Mouse (Mus musculus) hindbrain, postnatal 0 days (tissue): ENCODE measurements around the gene Rbm34. TPM values are rescaled to one million over a fixed set of nuclear protein-coding genes. Genes with fewer than 3 reads are reported as not detected.

Source experiments
- ATAC-seq: fragments of 200-750 bp; cut with Nextera tagmentation; 2 replicates; pipeline ENCODE4 v1.8.0; 2017; ENCODE audit warnings: mild to moderate bottlenecking, moderate TSS enrichment, moderate library complexity
- DNase-seq: peaks from one replicate; pipeline ENCODE4 v3.0.0-alpha.2; 2015; ENCODE audit warnings: low spot score
- H3K27ac ChIP-seq: fragments of 300-500 bp; sonication (generic); 2 replicates; pipeline ENCODE4 v1.5.1; 2014; ENCODE audit warnings: mild to moderate bottlenecking
- H3K27me3 ChIP-seq: fragments of 300-500 bp; sonication (generic); 2 replicates; pipeline ENCODE4 v1.6.1; 2014; ENCODE audit warnings: low read length, mixed read lengths; ENCODE audit not compliant: insufficient read depth
- H3K36me3 ChIP-seq: fragments of 300-500 bp; sonication (generic); 2 replicates; pipeline ENCODE4 v1.6.1; 2014; ENCODE audit warnings: low read length, mixed read lengths; ENCODE audit not compliant: insufficient read depth
- H3K4me1 ChIP-seq: fragments of 300-500 bp; sonication (generic); 2 replicates; pipeline ENCODE4 v1.6.1; 2014; ENCODE audit warnings: antibody characterized with exemption, low read length, mixed read lengths; ENCODE audit not compliant: insufficient read depth
- H3K4me2 ChIP-seq: fragments of 300-500 bp; sonication (generic); 2 replicates; pipeline ENCODE4 v1.6.1; 2014; ENCODE audit warnings: low read depth, mild to moderate bottlenecking, low read length, moderate library complexity, mixed read lengths
- H3K4me3 ChIP-seq: fragments of 300-500 bp; sonication (generic); 2 replicates; pipeline ENCODE4 v1.5.1; 2014; ENCODE audit warnings: low read length
- H3K9ac ChIP-seq: fragments of 300-500 bp; sonication (generic); replicated peaks from 2 replicates; pipeline ENCODE4 v1.6.1; 2014; ENCODE audit warnings: mild to moderate bottlenecking, low read length, moderate library complexity, mixed read lengths
- H3K9me3 ChIP-seq: fragments of 300-500 bp; sonication (generic); 2 replicates; pipeline ENCODE4 v1.6.1; 2016; ENCODE audit warnings: low read length, mixed read lengths
- CTCF ChIP-seq: IDR thresholded peaks from 2 replicates; pipeline ENCODE4 v1.5.1; 2016; ENCODE audit warnings: antibody characterized with exemption, control low read depth, low read depth
- WGBS: fragments of 180-500 bp; shearing (Covaris S2); extraction: QIAGEN DNeasy Blood & Tissue Kit; methylation state at CpG from one replicate; pipeline ENCODE4 v1.1.7; 2014; 5-methylcytosine and 5-hydroxymethylcytosine counted together
- polyA plus RNA-seq: library from polyadenylated mRNA; unstranded; fragments of >200 nt; fragmentation: Nextera tagmentation; extraction: Ambion mirVana; gene quantifications from 2 replicates; pipeline ENCODE4 v1.2.1, GENCODE M21; 2015
- total RNA-seq: library from RNA; depleted of rRNA; stranded (reverse); fragments of >200 nt; gene quantifications from 2 replicates; pipeline ENCODE4 v1.2.3, GENCODE M21; 2014

The Rbm34 gene
- total and polyA plus RNA-seq, 2 experiments from 2014 or later: 9.8 to 28.3 TPM

DNA sequence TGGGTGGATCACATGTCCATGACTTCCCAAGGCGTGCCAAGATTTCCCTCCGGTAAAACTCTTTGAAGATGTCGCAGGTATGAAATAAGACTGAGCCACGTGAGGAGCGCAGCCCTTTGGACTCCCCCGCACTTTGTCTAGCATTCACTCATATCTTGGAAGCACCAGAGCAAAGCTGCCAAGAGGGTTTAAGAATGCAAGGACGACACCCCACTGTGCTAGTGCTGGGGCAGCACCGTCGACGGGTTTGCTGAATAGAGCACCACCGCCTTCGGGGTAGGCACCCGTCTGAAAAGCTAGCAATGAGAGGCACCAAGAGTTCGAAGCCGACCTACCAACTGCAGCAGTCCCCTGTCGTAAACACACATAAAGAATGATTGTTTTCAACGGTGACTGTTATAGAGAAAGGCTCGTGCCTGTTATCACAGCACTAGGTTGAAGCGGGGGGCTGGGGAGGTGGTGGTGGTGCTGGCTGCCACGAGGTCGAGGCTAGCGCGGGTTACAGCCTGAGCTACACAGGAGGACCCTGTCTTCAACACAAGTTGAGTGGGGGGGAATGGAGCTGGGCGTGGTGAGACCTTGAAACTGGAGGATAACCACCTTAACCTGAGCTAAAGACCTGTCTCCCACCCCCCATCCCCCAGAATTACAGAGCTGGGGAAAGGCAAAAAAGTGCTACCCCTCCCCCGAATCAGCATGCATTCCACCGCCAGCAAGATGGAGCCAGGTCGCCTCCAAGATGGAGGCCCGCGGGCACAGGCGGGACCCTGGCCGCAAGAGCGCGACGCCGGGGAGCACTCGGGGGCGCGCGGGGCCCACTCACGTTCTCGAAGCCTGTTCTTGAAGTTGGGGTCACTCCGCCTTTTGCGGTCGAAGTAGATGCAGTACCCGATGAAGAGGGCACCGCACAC lies 25.8 kb downstream of the Rbm34 start:
- Histone ChIP-seq H3K4me3 (peak overlapping the region; percentile 57), H3K27me3 (no peaks in the 10 kb centered on the region), H3K27ac (peak overlapping the region; percentile 87), H3K4me1 (peaks cover 14% of the 10 kb centered on the region; the same call in 1 of the 2 replicates), H3K9me3 (no peaks in the 10 kb centered on the region), H3K9ac (peak overlapping the region; percentile 73), H3K36me3 (peaks cover 10% of the 10 kb centered on the region; the same call in 1 of the 2 replicates), H3K4me2 (peak overlapping the region; percentile 94)
- WGBS: 1% methylated on average over 46 of the region's 46 CpGs
- TF ChIP-seq CTCF: no peak
- peak; percentile 79 for DNase-seq
- ATAC-seq: peak; percentile 86

DNA sequence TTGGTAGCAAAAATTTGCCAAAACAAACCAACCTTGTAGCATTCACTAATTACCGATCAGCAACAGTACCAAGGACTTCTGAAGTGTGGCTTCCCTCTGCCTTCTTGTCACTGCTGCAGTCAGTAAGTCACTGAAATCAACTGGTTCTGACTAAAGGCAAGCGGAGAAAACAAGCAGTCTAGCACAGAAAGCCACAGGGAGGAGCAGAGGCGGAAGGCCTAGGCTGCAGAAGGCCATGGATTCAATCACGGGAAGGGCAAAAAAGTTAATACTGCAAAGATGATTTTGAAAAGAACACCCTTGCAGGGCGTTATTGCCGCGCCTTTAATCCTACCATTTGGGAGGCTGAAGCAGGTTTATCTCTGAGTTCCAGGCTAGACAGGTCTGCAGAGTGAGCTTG lies 27.3 kb downstream of the Rbm34 start:
- peaks cover 10% of the 10 kb centered on the region for H3K36me3 ChIP-seq
- 89% methylated on average over 7 of the region's 7 CpGs for WGBS
- H3K4me1 ChIP-seq: peaks cover 14% of the 10 kb centered on the region; the same call in 1 of the 2 replicates
- H3K4me2 ChIP-seq: peak overlapping the region; percentile 94; the same call in 1 of the 2 replicates
- DNase-seq (no peak), ATAC-seq (no peak)
- TF ChIP-seq CTCF: no peak
- no peak overlapping the region for H3K4me3 ChIP-seq
- no peak overlapping the region for H3K27ac ChIP-seq
- no peaks in the 10 kb centered on the region for H3K27me3 ChIP-seq
- no peak overlapping the region for H3K9ac ChIP-seq
- H3K9me3 ChIP-seq: no peaks in the 10 kb centered on the region

DNA sequence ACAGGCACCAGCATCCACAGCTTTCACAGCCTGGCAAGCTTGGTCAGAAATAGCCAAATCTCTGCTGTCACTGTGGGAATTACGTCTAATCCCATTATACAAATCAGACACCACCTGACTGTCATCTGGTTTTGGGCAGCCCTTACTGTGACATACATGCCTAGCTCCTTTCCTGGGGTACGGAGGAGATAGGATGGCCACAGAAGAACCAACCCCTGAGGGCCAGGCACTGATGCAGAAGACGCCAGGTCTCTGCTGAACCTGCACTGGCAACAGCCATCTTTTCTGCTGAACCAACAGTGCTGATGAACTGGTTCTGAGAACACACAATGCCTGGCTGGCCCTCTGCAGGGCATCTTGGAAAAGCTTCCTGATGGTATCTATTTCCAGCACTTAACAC lies 33.5 kb downstream of the Rbm34 start:
- Histone ChIP-seq H3K27ac (no peak overlapping the region), H3K9me3 (no peaks in the 10 kb centered on the region), H3K9ac (no peak overlapping the region), H3K4me3 (no peak overlapping the region), H3K4me2 (no peak overlapping the region), H3K4me1 (no peaks in the 10 kb centered on the region), H3K27me3 (no peaks in the 10 kb centered on the region), H3K36me3 (peaks cover 29% of the 10 kb centered on the region)
- no peak for TF ChIP-seq CTCF
- ATAC-seq (no peak), DNase-seq (no peak)
- 69% methylated on average over 3 of the region's 3 CpGs for WGBS

DNA sequence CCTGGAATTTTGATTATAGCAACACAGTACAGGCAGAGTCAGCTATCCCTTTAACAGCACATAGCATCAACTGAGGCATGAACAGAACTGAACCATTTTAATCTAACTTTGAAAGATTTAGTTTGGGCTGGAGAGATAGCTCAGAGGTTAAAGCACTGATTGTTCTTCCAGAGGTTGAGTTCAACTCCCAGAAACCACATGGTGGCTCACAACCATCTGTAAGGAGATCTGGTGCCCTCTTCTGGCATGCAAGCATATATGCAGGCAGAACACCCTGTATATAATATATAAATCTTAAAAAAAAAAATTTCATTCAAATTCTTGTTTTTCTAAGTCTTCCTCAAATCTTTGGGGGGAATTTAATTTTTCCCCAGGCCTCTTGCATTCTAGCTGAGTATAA lies 34.9 kb downstream of the Rbm34 start:
- H3K4me3 ChIP-seq: no peak overlapping the region
- ATAC-seq: no peak

DNA sequence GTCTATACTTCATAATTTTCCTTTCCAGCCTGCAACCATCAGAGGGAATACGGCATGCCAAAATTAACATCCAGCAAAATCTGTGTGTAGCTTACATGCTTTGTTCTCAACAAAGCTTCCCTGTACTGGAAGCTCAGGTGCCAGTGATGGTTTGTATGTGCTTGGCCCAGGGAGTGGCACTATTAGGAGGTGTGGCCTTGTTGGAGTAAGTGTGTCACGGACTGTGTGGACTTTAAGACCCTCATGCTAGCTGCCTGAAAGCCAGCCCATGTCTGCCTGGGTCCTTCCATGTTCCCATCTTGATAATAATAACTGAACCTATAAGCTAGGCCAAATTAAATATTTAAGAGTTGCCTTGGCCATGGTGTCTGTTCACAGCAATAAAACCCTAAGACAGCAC lies 35.5 kb downstream of the Rbm34 start:
- Histone ChIP-seq H3K27me3 (no peaks in the 10 kb centered on the region), H3K36me3 (peaks cover 31% of the 10 kb centered on the region), H3K4me3 (no peak overlapping the region), H3K9me3 (no peaks in the 10 kb centered on the region), H3K9ac (no peak overlapping the region), H3K27ac (no peak overlapping the region), H3K4me1 (no peaks in the 10 kb centered on the region), H3K4me2 (no peak overlapping the region)
- WGBS: 93% methylated on average over 2 of the region's 2 CpGs
- DNase-seq: no peak
- TF ChIP-seq CTCF: no peak
- ATAC-seq: no peak

More for the DNA sequence above, 34.9 kb downstream of the Rbm34 start:
- no peak overlapping the region for H3K27ac ChIP-seq
- no peaks in the 10 kb centered on the region for H3K4me1 ChIP-seq
- DNase-seq: peak; percentile 24
- no peaks in the 10 kb centered on the region for H3K9me3 ChIP-seq
- no peak overlapping the region for H3K9ac ChIP-seq
- peaks cover 31% of the 10 kb centered on the region for H3K36me3 ChIP-seq
- H3K27me3 ChIP-seq: no peaks in the 10 kb centered on the region
- no peak overlapping the region for H3K4me2 ChIP-seq
- TF ChIP-seq CTCF: peak; percentile 72

DNA sequence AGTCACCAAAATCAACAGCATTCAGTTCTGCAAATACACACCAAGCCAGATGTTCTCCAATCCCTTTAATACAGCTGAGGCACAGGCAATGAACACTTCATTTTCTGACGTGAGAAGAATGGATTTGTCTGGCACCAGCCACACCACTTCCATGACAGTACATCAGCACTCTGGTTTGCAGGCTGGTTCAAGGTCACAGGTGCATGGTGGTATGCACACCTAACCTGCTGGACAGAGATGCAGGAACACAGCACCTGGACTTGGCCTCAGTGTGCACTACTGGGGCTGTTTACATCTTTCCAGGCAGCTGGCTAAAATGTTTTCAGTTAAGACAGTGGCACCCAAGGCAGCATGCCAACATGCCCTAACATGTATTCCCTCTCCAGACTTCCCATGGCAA lies 38.2 kb downstream of the Rbm34 start:
- no peak for ATAC-seq
- Histone ChIP-seq H3K27ac (no peak overlapping the region), H3K9me3 (no peaks in the 10 kb centered on the region), H3K9ac (no peak overlapping the region), H3K36me3 (peaks cover 20% of the 10 kb centered on the region; the same call in 1 of the 2 replicates), H3K4me3 (no peak overlapping the region), H3K27me3 (no peaks in the 10 kb centered on the region), H3K4me1 (no peaks in the 10 kb centered on the region), H3K4me2 (no peak overlapping the region)
- DNase-seq: no peak
- no peak for TF ChIP-seq CTCF
- WGBS: 82% methylated on average over 1 of the region's 1 CpGs

DNA sequence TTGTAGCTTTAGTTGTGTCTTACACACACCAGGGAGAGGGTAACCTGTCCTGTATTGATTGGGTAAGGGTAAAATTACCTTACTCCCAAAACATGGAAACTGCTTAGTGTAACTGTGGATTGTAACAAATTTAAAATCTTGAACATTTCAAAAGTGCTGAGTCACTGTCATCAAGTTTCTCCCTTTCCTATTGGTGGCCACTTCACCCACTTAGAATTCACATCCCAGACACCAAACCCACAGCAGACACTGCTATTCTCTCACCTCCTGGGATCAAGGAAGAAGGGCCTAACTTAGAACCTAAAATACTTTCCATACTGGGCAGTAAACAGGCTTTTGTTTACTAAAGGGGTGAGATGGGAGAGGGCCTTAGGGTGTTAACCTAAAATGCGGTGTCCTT lies 38.6 kb downstream of the Rbm34 start:
- no peak overlapping the region for H3K27ac ChIP-seq
- no peak overlapping the region for H3K4me2 ChIP-seq
- H3K27me3 ChIP-seq: no peaks in the 10 kb centered on the region
- no peaks in the 10 kb centered on the region for H3K9me3 ChIP-seq
- DNase-seq (no peak), ATAC-seq (no peak)
- no peak overlapping the region for H3K4me3 ChIP-seq
- peaks cover 16% of the 10 kb centered on the region; the same call in 1 of the 2 replicates for H3K36me3 ChIP-seq
- WGBS: 89% methylated on average over 1 of the region's 1 CpGs
- H3K9ac ChIP-seq: no peak overlapping the region
- H3K4me1 ChIP-seq: no peaks in the 10 kb centered on the region
- no peak for TF ChIP-seq CTCF
